Mouse (Mus musculus) midbrain, embryonic 11.5 days (tissue): ENCODE measurements at regions not wholly inside any gene's neighbourhood (a gene's known extent, or its start where the extent isn't known, plus 50 kb on each side); places are given as distances from the start of the nearest gene placed in this dataset.
A peak's percentile ranks its signal among the peaks of the same experiment; 100 is the strongest.

Source experiments
- ATAC-seq: fragments of 200-750 bp; cut with Nextera tagmentation; 2 replicates; pipeline ENCODE4 v1.8.0; 2017; ENCODE audit warnings: moderate TSS enrichment, moderate library complexity; ENCODE audit not compliant: low FRiP score
- DNase-seq: peaks from one replicate; pipeline ENCODE4 v3.0.0; 2015; ENCODE audit warnings: low spot score; ENCODE audit errors: missing footprints
- H3K27ac ChIP-seq: fragments of 300-500 bp; sonication (generic); 2 replicates; pipeline ENCODE4 v1.5.1; 2014; ENCODE audit warnings: low read depth, low read length
- H3K27me3 ChIP-seq: fragments of 300-500 bp; sonication (generic); 2 replicates; pipeline ENCODE4 v1.6.1; 2014; ENCODE audit warnings: mild to moderate bottlenecking, low read length, moderate library complexity, mixed read lengths; ENCODE audit not compliant: control insufficient read depth, insufficient read depth
- H3K36me3 ChIP-seq: fragments of 300-500 bp; sonication (generic); 2 replicates; pipeline ENCODE4 v1.6.1; 2014; ENCODE audit warnings: mild to moderate bottlenecking, low read length, moderate library complexity, mixed read lengths; ENCODE audit not compliant: control insufficient read depth, insufficient read depth
- H3K4me1 ChIP-seq: fragments of 300-500 bp; sonication (generic); 2 replicates; pipeline ENCODE4 v1.6.1; 2014; ENCODE audit warnings: low read length; ENCODE audit not compliant: control insufficient read depth, insufficient read depth
- H3K4me2 ChIP-seq: fragments of 300-500 bp; sonication (generic); 2 replicates; pipeline ENCODE4 v1.6.1; 2014; ENCODE audit warnings: mild to moderate bottlenecking, moderate library complexity
- H3K4me3 ChIP-seq: fragments of 300-500 bp; sonication (generic); 2 replicates; pipeline ENCODE4 v1.5.1; 2014; ENCODE audit warnings: low read depth, low read length
- H3K9ac ChIP-seq: fragments of 300-500 bp; sonication (generic); 2 replicates; pipeline ENCODE4 v1.6.1; 2014; ENCODE audit warnings: low read length
- H3K9me3 ChIP-seq: fragments of 300-500 bp; sonication (generic); 2 replicates; pipeline ENCODE4 v1.6.1; 2016; ENCODE audit warnings: low read length; ENCODE audit not compliant: control insufficient read depth
- WGBS: fragments of 180-500 bp; shearing (Covaris S2); extraction: QIAGEN DNeasy Blood & Tissue Kit; methylation state at CpG from one replicate; pipeline ENCODE4 v1.1.7; 2014; 5-methylcytosine and 5-hydroxymethylcytosine counted together

DNA sequence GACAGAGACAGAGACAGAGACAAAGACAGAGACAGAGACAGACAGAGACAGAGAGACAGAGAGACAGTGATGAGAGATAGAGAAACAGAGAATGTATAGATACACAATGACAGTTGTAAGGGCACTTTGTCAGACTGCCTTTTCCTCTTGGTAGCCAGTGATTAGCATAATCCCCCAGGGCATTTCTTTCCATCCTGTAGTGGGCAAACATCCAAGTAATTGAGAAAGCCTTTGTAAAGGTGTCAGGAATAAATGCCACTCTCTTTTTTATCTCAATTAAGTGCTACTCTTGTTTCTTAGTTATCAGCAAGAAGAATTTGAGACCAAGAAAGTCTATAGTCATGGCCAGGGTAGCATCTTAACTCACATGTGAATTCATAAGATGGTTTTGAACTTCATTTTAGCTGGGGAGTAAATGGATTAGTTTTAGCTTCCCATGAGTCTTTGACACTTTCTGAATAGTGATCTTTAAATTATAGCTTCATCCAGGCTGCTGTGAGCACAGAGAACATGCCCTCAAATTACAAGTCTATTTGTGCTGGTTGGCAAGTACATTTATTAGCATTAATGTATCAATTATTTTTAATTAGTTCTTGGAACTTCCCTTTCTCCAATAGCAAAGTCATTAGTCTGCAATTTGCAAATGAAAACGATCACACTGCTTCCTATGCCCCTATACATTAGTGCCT is 1215.9 kb downstream of the Gm9008 start:
- 64% methylated on average over 1 of the region's 1 CpGs for WGBS
- no peaks in the 10 kb centered on the region for H3K9me3 ChIP-seq
- no peak overlapping the region for H3K4me3 ChIP-seq
- no peak overlapping the region for H3K9ac ChIP-seq
- ATAC-seq (peak; percentile 84), DNase-seq (peak; percentile 83)
- H3K4me2 ChIP-seq, result no peak overlapping the region
- H3K27ac ChIP-seq, result no peak overlapping the region
- no peaks in the 10 kb centered on the region for H3K27me3 ChIP-seq
- H3K36me3 ChIP-seq, result no peaks in the 10 kb centered on the region
- no peaks in the 10 kb centered on the region for H3K4me1 ChIP-seq

DNA sequence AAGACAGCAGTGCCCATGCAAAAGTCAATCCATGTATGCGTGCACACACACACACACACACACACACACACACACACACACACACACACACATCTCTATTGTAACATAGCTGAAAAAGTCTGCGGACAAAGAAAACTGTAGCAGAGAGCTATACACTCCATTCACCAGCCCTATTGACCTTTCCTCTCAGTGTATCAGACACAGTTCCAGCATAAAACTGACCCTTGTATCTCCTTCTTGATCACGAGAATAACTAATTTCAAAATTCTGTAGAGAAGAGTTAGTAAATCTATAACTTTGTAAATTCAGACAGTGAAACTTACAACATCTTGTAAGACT is 1243.5 kb downstream of the Gm9008 start:
- Histone ChIP-seq H3K36me3 (no peaks in the 10 kb centered on the region), H3K4me2 (no peak overlapping the region), H3K27me3 (no peaks in the 10 kb centered on the region), H3K4me3 (no peak overlapping the region), H3K27ac (no peak overlapping the region), H3K9me3 (no peaks in the 10 kb centered on the region), H3K9ac (no peak overlapping the region), H3K4me1 (no peaks in the 10 kb centered on the region)
- ATAC-seq (no peak), DNase-seq (no peak)
- WGBS, result 80% methylated on average over 3 of the region's 3 CpGs

GRCm38 (mm10) chr6:75253357-75254075 is 1244.1 kb downstream of the Gm9008 start:
- H3K4me1 ChIP-seq, result no peaks in the 10 kb centered on the region
- H3K27ac ChIP-seq, result no peak overlapping the region
- no peaks in the 10 kb centered on the region for H3K9me3 ChIP-seq
- whole genome bisulfite sequencing, result 74% methylated on average over 4 of the region's 4 CpGs
- no peak overlapping the region for H3K4me2 ChIP-seq
- H3K27me3 ChIP-seq, result no peaks in the 10 kb centered on the region
- DNase-seq, result no peak
- H3K4me3 ChIP-seq, result no peak overlapping the region
- H3K9ac ChIP-seq, result no peak overlapping the region
- H3K36me3 ChIP-seq, result no peaks in the 10 kb centered on the region
- peak; percentile 24; the same call in 1 of the 2 replicates for ATAC-seq

DNA sequence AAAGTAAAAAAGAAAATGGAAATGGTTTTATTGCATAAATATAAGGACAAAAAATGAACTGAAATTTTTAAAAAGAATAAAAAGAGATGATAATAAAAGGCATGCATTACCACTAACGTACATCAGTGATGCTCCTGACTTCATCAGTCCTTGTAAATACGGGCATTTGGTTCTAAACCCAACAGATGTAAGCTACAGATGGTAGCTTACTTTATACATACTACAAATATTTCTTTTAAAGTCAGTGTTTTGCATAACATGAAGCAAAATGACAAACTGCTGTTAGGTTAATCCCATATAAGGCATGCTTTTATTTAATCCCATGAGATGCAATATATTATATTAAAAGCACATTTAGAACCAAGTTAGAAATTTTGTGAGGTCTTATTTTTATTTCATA is 1282.1 kb downstream of the Gm9008 start:
- H3K27me3 ChIP-seq, result no peaks in the 10 kb centered on the region
- 88% methylated on average over 2 of the region's 2 CpGs for WGBS
- ATAC-seq (no peak), DNase-seq (no peak)
- H3K4me2 ChIP-seq, result no peak overlapping the region
- no peaks in the 10 kb centered on the region for H3K36me3 ChIP-seq
- no peak overlapping the region for H3K4me3 ChIP-seq
- no peak overlapping the region for H3K27ac ChIP-seq
- H3K9ac ChIP-seq, result no peak overlapping the region
- H3K9me3 ChIP-seq, result no peaks in the 10 kb centered on the region
- no peaks in the 10 kb centered on the region for H3K4me1 ChIP-seq

GRCm38 (mm10) chr6:75212721-75213475 is 1284.7 kb downstream of the Gm9008 start:
- H3K27ac ChIP-seq, result no peak overlapping the region
- no peaks in the 10 kb centered on the region for H3K36me3 ChIP-seq
- H3K27me3 ChIP-seq, result no peaks in the 10 kb centered on the region
- H3K9ac ChIP-seq, result no peak overlapping the region
- WGBS, result 74% methylated on average over 3 of the region's 3 CpGs
- H3K4me3 ChIP-seq, result no peak overlapping the region
- ATAC-seq, result no peak
- DNase-seq, result no peak
- no peak overlapping the region for H3K4me2 ChIP-seq
- no peaks in the 10 kb centered on the region for H3K4me1 ChIP-seq
- H3K9me3 ChIP-seq, result no peaks in the 10 kb centered on the region
